Comparison of ENCODE assay signal across 23 mouse cellular contexts in the genomic region with DNA sequence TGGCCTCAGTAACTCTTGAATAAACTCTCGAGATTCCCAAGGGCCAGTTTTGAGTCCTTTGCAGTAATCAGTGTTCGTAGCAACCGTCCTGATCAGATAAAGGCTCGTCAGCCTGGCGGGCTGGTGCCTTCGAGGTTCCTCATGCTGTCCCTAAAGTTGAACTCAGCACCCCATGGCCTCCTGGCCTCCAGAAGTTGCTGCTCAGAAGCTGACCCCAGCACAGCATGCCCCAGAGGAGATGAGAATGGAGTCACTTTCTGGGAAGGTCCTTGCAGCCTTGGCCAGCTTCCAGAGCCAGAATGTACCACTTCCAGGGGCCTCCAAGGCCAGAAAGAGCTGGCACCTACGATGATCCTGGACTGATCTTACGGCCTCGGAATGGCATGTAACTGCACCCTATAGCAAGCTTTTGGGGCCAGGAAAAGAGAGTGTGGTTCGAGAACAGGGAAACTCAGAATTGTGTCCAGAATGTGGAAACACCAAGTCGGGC. TPM values are rescaled to one million over a fixed set of nuclear protein-coding genes. Genes with fewer than 3 reads are reported as not detected.
DNase-seq lines count a peak whose midpoint lies in the region; ATAC-seq lines count a peak whose summit lies in the region.
"Had no signal": no experiment of that assay in that cellular context is flagged by ENCODE, and none has a peak within 500 bp of the region (broad histone marks: within the 10 kb centered on the region; RNA-seq: fewer than 3 reads in every experiment).

No protein-coding gene starts in this region.

- ATAC-seq in heart, embryonic 15.5 days (replicated peaks; ENCODE audit: insufficient number of reproducible peaks, insufficient read depth, low FRiP score, low read depth): no peak
- ATAC-seq: forebrain, embryonic 14.5 days; hindbrain, postnatal 0 days; midbrain, embryonic 16.5 days had no signal

- H3K27ac ChIP-seq in heart, embryonic 15.5 days: peak overlapping the region; percentile 32; the same call in 1 of the 2 replicates
- H3K27ac ChIP-seq: hindbrain, postnatal 0 days; left cerebral cortex, adult 2 months; limb, embryonic 12.5 days; liver, embryonic 13.5 days had no signal

- H3K9me3 ChIP-seq in heart, embryonic 15.5 days (replicated peaks): no peaks in the 10 kb centered on the region
- H3K9me3 ChIP-seq: limb, embryonic 12.5 days; liver, embryonic 13.5 days; megakaryocyte, embryonic 14.5 days had no signal

- no peaks in the 10 kb centered on the region for H3K36me3 ChIP-seq in heart, embryonic 15.5 days
- H3K36me3 ChIP-seq: limb, embryonic 12.5 days; liver, embryonic 13.5 days had no signal

- no peak overlapping the region for H3K4me2 ChIP-seq in heart, embryonic 15.5 days
- H3K4me2 ChIP-seq: limb, embryonic 12.5 days; liver, embryonic 13.5 days had no signal

- H3K4me1 ChIP-seq in heart, embryonic 15.5 days (replicated peaks): peaks cover 37% of the 10 kb centered on the region
- H3K4me1 ChIP-seq: limb, embryonic 12.5 days had no signal

- intact Hi-C loops in heart, postnatal 10 days (cut with DNase I): no loop called here

- 43% methylated on average over 11 of the region's 11 CpGs for WGBS in heart, embryonic 15.5 days

- H3K9ac ChIP-seq in heart, embryonic 15.5 days: no peak overlapping the region
- H3K9ac ChIP-seq: limb, embryonic 12.5 days; liver, embryonic 13.5 days had no signal

- no peaks in the 10 kb centered on the region for H3K27me3 ChIP-seq in heart, embryonic 15.5 days

- no peak overlapping the region for H3K4me3 ChIP-seq in heart, embryonic 15.5 days
- H3K4me3 ChIP-seq: erythroblast, embryonic 14.5 days; left cerebral cortex, adult 2 months; limb, embryonic 12.5 days; liver, embryonic 13.5 days; megakaryocyte, embryonic 14.5 days had no signal

- peak; percentile 15 to 36 for DNase-seq in cerebellum, postnatal 14 days
- DNase-seq in cerebellum, adult 11 months: no peak
- DNase-seq in heart, postnatal 10 days: no peak
- DNase-seq in ovary, postnatal 36 days (ENCODE audit: low spot score): peak; percentile 33
- no peak for DNase-seq in ovary, postnatal 14 days (ENCODE audit: low spot score)
- no peak for DNase-seq in frontal cortex, postnatal 25 days (ENCODE audit: low spot score in 2 of 2)
- DNase-seq: cerebellum, adult 11-12 months; kidney, adult 2 months; kidney, postnatal 14 days; liver, embryonic 13.5 days; lung, postnatal 10 days; right cerebral cortex, postnatal 14 days; thymus, postnatal 4 days had no signal

RNA-seq across cellular contexts. Expression of a gene that starts 1.4 kb away (rescaled TPM):
- 14.6 and 15.2 TPM in 2 replicates for polyA plus RNA-seq in heart, embryonic 15.5 days (2015; fragmentation: Nextera tagmentation; extraction: Ambion mirVana)
- total RNA-seq in heart, postnatal 10 days (2021): 100 to 1,000 TPM; 220 to 258 TPM
- total RNA-seq: common myeloid progenitor, adult 5-6 weeks; hematopoietic stem cell, adult 5-6 weeks had no signal
- polyA plus RNA-seq: erythroblast, embryonic 14.5 days had no signal

RNA-seq across cellular contexts. Expression of a gene that starts 53.0 kb away (rescaled TPM):
- polyA plus RNA-seq in heart, embryonic 15.5 days (2015; fragmentation: Nextera tagmentation; extraction: Ambion mirVana): 83.4 and 92.1 TPM in 2 replicates
- total RNA-seq in heart, postnatal 10 days (2021): 10 to 100 TPM; 36.5 to 41.0 TPM

Comparison
In these comparisons a context has a peak if more than half of its experiments do, and no peak if none do; other contexts are left out.
1. DNase-seq: peak in cerebellum, postnatal 14 days (2 of 2) and ovary, postnatal 36 days (single experiment); none in cerebellum, adult 11 months (single experiment), heart, postnatal 10 days (0 of 2), ovary, postnatal 14 days (single experiment) and frontal cortex, postnatal 25 days (0 of 2).